Mouse (Mus musculus) hematopoietic stem cell, adult 5-6 weeks (primary cell): ENCODE data around the gene Uqcrc2. TPM values are rescaled to one million over a fixed set of nuclear protein-coding genes. Genes with fewer than 3 reads are reported as not detected.
A peak's percentile ranks its signal among the peaks of the same experiment; 100 is the strongest.

Experiments used
- ATAC-seq, 2 experiments: fragments of 125-278 bp in 1 of 2; replicated peaks in 1 of 2; 2 replicates each; pipeline ENCODE4 v1.8.0; 2016 to 2017; ENCODE audit warnings: inconsistent platforms in 2 of 2, mild to moderate bottlenecking in 2 of 2, moderate number of reproducible peaks in 2 of 2, low read depth in 1 of 2, moderate TSS enrichment in 1 of 2; ENCODE audit not compliant: low FRiP score in 2 of 2, poor library complexity in 2 of 2, severe bottlenecking in 2 of 2, insufficient read depth in 1 of 2, low TSS enrichment in 1 of 2
- total RNA-seq: library from RNA; stranded (forward); fragments of 172-1452, 232-1000 nt; gene quantifications from 2 replicates; pipeline ENCODE4 v1.2.3, GENCODE M21; 2017

Gene Uqcrc2
- total RNA-seq: 143 and 160 TPM in 2 replicates

- ATAC-seq: peak; percentile 99
Observed at GRCm38 (mm10) chr7:120634711-120635361, at the start of gene Uqcrc2. Gene Uqcrc2, plus strand, starts transcription at chr7:120635176.

DNA sequence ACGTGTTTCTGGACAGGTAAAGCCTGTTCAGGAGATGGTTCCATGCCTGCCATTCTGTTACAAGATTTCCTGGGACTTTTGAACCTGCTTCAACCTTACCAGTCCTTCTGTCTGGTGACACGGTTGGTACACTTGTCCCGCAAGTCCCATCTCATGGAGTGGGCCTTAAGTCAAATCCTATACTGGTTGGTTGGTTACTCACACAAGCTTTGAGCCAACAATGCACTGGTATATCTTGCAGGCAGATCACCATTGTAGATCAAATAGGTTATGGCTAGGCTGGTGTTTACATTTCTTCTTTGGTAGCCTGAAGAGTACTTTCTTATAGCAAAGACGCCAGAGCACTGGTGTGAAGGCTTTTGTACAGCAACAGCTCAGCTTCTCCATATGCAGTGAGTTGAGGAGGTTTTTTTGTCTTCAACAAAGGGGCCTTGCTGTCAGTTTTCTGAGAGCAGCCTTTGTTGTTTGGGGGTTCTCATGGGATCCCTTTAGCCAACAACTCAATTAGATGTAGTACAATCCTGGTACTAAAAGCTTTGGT is 37.7 kb upstream of the Uqcrc2 start:
- no peak for ATAC-seq

- peak; percentile 79 to 81; a peak in 3 of 4 replicates for ATAC-seq
Observed at GRCm38 (mm10) chr7:120597744-120598243, 37.2 kb upstream of the Uqcrc2 start.

GRCm38 (mm10) chr7:120598355-120598754 is 36.6 kb upstream of the Uqcrc2 start:
- no peak for ATAC-seq

- ATAC-seq: no peak
Observed at GRCm38 (mm10) chr7:120620075-120620771, 14.8 kb upstream of the Uqcrc2 start.

DNA sequence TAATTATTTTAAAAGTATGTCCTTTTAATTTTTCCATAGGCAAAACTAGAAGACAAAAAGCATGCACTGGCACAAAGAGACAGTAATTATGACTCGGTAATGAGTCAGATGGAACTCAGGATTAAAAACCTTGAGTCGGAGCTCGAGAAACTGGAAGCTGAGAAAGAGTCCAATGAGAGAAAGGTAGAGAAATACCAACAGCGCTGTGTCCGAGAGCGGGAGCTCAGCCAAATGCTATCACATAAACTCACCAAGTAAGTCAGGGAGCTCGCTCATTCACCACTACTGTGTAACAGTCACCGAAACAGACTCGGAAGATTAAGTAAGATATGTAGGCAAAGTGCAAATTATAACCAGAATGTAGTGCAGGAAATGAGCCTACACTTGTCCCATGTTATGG is 14.1 kb upstream of the Uqcrc2 start:
- no peak for ATAC-seq

DNA sequence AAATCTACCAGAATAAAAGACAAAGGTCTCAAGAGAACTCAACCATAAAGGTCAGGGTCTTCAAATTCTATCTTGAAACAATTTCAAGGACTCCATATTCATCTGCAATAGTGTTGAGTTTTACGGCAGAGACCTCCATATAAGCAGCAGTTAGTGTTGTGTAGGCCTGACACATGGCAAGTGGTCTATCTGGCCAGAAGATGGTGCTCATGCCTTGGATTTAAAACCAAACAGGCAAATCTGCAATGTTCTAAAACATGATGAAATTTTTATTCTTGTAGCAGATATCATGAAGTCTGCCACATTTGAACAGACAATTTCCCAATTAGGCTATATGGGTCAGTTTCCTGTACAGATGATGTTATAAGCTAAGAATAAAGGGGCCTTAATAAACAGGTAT is 2.5 kb upstream of the Uqcrc2 start:
- ATAC-seq: no peak

DNA sequence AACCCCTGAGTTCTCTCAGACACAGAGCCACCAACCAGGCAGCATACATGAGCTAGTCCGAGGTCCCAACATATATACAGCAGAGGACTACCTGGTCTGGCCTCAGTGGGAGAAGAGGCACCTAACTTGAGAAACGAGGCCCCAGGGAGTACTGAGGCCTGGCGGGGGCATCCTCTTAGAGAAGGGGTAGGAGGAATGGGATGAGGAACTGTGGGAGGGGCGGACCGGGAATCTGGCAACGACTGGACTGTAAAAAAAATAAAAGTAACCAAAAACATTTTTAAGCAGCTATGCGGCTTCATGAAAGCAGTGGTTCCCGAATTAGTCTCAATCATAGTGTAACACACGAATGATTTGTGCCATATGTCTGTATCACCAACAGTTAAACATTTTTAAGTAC is 675 bp upstream of the Uqcrc2 start:
- no peak for ATAC-seq

DNA sequence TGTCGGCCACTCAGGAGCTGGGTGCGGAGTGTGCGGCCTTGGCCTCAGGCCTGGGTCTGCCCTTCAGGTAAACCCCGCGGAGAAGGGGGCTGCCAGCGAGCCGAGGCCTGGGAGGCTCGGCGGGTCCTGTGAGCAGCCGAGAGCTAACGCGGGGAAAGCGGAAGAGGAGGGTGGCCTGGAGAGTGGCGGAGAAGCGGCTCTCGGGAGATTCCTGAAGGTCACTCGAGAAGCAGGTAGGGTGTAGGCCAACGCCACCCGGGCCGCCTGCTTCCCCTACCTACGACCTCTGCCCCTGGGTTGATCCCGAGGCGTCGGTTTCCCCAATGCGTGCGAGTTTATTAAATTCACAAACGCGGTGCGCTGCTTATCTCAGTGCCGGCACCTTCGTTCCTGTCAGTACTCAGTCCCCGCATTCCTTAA is 396 bp downstream of the Uqcrc2 start:
- peak; percentile 50 to 76 for ATAC-seq

DNA sequence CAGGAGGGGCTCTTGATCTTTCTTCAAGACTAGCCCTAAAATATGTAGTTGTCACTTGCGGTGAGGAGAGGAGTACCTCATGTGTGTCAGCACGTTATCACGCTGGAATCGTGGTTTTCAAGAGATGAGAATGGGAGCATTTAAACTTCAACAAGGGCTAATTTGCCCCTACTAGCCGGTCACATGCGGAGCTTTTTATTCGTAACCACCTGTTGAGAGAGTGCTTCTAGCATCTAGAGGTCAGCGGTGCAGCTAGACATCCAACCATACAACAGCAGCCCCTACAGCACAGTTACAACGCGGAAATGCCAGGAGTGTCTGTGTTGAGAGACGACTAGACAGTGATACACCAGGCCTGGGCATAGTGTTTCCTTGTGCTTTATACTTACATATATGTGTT is 845 bp downstream of the Uqcrc2 start:
- peak in 1 of 2 experiments; percentile 19; a peak in 1 of 4 replicates for ATAC-seq

GRCm38 (mm10) chr7:120643217-120643616 is 8.2 kb downstream of the Uqcrc2 start:
- no peak for ATAC-seq

DNA sequence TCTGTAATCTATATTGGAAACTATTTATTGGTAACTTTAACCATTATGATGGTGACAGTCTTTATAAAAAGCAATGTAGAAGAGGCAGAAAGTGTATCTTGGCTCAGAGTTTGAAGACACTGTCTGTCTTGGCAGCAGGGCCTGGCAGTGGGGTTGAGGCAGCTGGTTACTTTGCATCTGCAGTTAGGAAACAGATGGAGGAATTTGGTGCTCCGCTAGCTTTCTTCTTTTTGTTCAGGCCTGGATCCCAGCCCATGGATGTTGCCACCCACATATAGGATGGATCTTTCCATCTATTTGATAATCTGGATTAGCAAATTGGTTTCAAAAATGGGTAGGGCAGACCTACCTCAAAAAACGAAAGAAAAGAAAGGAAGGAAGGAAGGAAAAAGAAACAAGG is 12.9 kb downstream of the Uqcrc2 start:
- no peak for ATAC-seq

- ATAC-seq: peak; percentile 51 to 53
Observed at GRCm38 (mm10) chr7:120662079-120662478, 27.1 kb downstream of the Uqcrc2 start.

DNA sequence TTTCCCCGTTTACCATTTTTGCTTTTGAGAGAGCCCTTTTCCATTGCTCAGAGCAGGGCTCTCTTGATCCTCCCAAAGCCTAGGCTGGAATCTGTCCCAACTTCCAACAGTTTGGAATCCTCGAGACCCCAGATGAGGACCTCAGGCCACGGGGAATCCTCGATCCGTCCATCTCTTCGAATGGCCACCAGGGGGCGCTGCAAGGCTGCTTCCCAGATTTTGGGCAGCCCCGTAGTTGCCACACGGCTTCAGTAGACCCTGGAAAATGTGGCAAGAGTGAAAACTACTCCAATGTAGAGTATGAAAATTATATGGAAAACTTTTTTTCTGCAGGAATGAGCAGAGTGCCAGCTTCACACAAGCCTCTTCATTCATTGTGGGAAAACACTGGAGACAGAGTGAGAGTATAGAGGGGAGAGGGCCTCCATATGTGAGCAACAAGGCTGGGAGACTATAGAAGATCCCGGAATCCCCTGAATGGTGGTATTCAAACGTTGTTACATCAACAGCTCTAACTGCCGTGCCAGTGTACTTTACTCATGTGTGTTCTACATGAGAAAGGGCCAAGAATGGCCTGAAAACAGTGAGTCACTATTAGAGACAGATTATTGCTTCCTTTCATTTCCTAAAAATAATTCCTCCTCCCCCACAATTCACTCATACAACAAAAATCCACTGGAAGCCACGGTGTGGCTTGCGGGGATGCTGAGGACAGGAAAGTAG is 35.3 kb downstream of the Uqcrc2 start, which contains the start of gene Pdzd9:
Gene Pdzd9, minus strand, starts transcription at position 191 of the 723 bp plus-strand sequence.
- peak; percentile 80 to 91 for ATAC-seq

DNA sequence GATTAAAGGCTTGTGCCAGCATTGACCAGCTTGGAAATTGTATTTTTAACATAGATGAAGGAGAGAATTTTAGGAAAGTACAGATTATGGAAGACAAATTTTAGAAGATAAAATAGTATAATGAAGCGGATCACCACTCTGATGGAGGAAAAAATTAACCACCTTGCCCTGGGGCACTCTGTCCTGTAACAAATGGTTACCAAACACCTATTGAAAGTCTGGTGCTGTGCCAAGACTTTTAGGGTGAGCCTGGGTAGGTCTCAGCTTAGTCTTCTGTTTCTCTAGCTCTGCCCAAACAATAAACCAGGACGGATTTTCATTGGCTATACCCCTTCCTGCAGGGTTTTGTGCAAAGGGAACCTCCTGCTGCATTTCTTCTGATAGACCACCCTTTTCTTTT is 36.3 kb downstream of the Uqcrc2 start:
- no peak for ATAC-seq

DNA sequence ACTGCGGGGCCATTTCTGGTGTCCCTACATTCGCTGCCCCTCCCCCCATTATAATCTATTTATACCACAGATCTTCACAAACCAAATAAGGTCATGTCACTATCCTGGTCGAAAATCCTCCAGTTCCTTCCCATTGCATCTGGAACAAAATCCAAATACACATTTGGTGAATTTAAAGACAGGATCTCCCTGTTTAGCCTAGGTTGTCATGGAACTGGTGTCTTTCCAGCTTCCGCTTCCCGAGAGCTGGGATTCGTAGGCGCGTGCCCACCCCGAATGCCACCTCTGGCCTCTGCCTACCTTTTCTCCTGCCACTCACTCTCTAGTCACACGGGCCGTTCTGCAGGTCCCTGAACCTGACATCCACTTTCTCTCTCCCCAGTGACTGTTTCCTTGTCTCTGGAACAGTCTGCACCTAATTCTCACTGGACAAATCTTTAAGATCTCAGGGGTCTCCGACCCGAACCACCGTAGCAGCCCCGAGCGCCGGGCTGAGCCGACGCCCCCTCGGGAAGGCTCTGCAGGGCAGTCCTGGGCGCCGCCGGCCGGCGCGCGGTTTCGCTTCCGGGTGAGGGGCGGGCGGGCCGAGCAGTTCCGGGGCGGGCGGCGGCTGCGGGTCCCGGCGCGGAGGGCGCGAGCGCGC is 42.1 kb downstream of the Uqcrc2 start, which contains the start of gene Mosmo:
Gene Mosmo, plus strand, starts transcription at position 618 of the 643 bp plus-strand sequence.
- ATAC-seq: peak; percentile 60
